Mouse (Mus musculus) midbrain, embryonic 16.5 days (tissue): ENCODE data around the gene Ptpre. TPM values are rescaled to one million over a fixed set of nuclear protein-coding genes. Genes with fewer than 3 reads are reported as not detected.
"Not testable (repeated sequence)": the region's sequence is repeated elsewhere in the genome, so short reads cannot be mapped to it uniquely, and the experiment has no call there.

Experiments used
- ATAC-seq: fragments of 200-750 bp; cut with Nextera tagmentation; 2 replicates; pipeline ENCODE4 v1.8.0; 2017; ENCODE audit warnings: moderate TSS enrichment
- H3K27ac ChIP-seq: fragments of 300-500 bp; sonication (generic); 2 replicates; pipeline ENCODE4 v1.5.1; 2014; ENCODE audit warnings: mild to moderate bottlenecking, low read length, mixed read lengths
- H3K27me3 ChIP-seq: fragments of 300-500 bp; sonication (generic); 2 replicates; pipeline ENCODE4 v1.6.1; 2014; ENCODE audit warnings: low read depth, low read length, mixed read lengths; ENCODE audit not compliant: control insufficient read depth, insufficient read depth
- H3K36me3 ChIP-seq: fragments of 300-500 bp; sonication (generic); 2 replicates; pipeline ENCODE4 v1.6.1; 2014; ENCODE audit warnings: mild to moderate bottlenecking, low read length, moderate library complexity, mixed read lengths; ENCODE audit not compliant: control insufficient read depth, insufficient read depth
- H3K4me1 ChIP-seq: fragments of 300-500 bp; sonication (generic); 2 replicates; pipeline ENCODE4 v1.6.1; 2014; ENCODE audit warnings: mild to moderate bottlenecking, low read length, mixed read lengths; ENCODE audit not compliant: control insufficient read depth, insufficient read depth
- H3K4me2 ChIP-seq: fragments of 300-500 bp; sonication (generic); 2 replicates; pipeline ENCODE4 v1.6.1; 2014; ENCODE audit warnings: mild to moderate bottlenecking, low read length, mixed read lengths
- H3K4me3 ChIP-seq: fragments of 300-500 bp; sonication (generic); 2 replicates; pipeline ENCODE4 v1.5.1; 2014; ENCODE audit warnings: low read depth, mild to moderate bottlenecking, low read length, moderate library complexity, mixed read lengths
- H3K9ac ChIP-seq: fragments of 300-500 bp; sonication (generic); 2 replicates; pipeline ENCODE4 v1.6.1; 2014; ENCODE audit warnings: low read depth, low read length, mixed read lengths
- H3K9me3 ChIP-seq: fragments of 300-500 bp; sonication (generic); replicated peaks from 2 replicates; pipeline ENCODE4 v1.6.1; 2014; ENCODE audit warnings: mild to moderate bottlenecking, low read length, mixed read lengths; ENCODE audit not compliant: control insufficient read depth, poor library complexity, severe bottlenecking
- WGBS: fragments of 180-500 bp; shearing (Covaris S2); extraction: QIAGEN DNeasy Blood & Tissue Kit; methylation state at CpG from one replicate; pipeline ENCODE4 v1.1.7; 2014; 5-methylcytosine and 5-hydroxymethylcytosine counted together
- polyA plus RNA-seq: library from polyadenylated mRNA; unstranded; fragments of >200 nt; fragmentation: Nextera tagmentation; extraction: Ambion mirVana; gene quantifications from 2 replicates; pipeline ENCODE4 v1.2.1, GENCODE M21; 2015

The Ptpre gene
- polyA plus RNA-seq, 1 experiment from 2014 or later = 7.6 TPM

DNA sequence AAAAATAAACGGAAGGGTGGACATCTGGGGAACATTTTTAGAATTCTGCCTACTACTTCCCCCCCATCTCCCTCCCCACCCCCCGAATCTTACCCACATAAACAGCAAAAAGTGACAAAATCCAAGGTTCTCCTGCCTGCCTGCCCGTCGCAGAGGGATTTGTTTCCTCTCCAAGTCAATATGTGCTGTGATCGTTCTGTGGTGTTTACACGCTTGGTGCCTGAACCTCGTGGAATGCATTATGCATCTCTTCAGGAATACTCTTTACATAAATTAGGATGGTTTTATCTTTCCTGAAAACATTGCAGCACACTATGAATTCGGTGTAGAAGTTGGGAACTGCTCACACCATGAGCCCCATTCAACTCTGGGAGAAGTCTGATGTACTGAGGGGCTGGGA, 26.7 kb downstream of the Ptpre start:
- no peaks in the 10 kb centered on the region for H3K9me3 ChIP-seq

DNA sequence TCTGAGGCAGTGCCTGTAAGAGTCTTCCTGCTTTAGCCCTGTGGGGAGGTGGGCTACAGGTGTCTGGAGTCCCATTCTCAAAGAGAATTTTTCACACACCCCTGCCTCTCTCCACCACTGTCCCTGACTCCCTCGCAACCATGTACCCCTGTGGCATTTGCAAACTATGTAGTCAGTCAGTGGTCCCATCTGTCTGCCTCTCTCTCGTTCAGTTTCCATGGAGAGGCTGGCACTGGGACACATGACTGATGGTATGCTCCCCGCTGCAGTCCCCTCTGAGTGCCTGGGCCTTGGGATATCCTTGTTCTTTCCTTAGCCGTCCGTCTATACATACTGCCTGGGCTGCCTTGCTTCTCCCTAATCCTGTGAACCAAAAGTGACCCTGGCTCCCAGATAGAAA, 28.7 kb downstream of the Ptpre start:
- H3K9me3 ChIP-seq = no peaks in the 10 kb centered on the region
- H3K27ac ChIP-seq = no peak overlapping the region
- no peak for ATAC-seq
- H3K27me3 ChIP-seq = no peaks in the 10 kb centered on the region
- H3K9ac ChIP-seq = no peak overlapping the region
- no peak overlapping the region for H3K4me3 ChIP-seq
- no peaks in the 10 kb centered on the region for H3K36me3 ChIP-seq
- no peak overlapping the region for H3K4me2 ChIP-seq
- 77% methylated on average over 5 of the region's 5 CpGs for WGBS
- H3K4me1 ChIP-seq = peaks cover 5% of the 10 kb centered on the region; the same call in 1 of the 2 replicates

More for the DNA sequence above, 26.7 kb downstream of the Ptpre start:
- Histone ChIP-seq H3K27me3 (no peaks in the 10 kb centered on the region), H3K27ac (no peak overlapping the region), H3K4me3 (no peak overlapping the region), H3K4me2 (no peak overlapping the region), H3K9ac (no peak overlapping the region), H3K36me3 (no peaks in the 10 kb centered on the region), H3K4me1 (peaks cover 5% of the 10 kb centered on the region; the same call in 1 of the 2 replicates)
- no peak for ATAC-seq
- 55% methylated on average over 8 of the region's 8 CpGs for WGBS

DNA sequence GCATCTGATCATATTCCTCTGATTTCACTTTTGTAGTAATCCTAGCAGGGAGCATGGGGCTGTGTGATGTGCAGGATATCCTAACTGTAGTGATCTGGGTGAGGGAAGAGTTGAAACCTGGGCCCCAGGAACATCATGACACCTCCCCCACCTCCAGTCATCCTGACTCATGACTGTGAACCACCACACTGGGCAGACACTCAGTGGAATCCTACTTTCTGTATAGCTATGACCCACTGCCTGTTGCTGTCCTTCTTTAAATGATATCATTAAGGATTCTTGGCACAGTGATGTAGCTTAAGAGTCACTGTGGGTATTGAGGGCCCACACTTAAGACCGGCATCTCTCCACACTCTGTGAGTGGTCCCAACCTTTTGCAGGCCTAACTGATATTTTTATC, 30.3 kb downstream of the Ptpre start:
- Histone ChIP-seq H3K27me3 (no peaks in the 10 kb centered on the region), H3K9ac (no peak overlapping the region), H3K27ac (no peak overlapping the region), H3K9me3 (no peaks in the 10 kb centered on the region), H3K4me3 (no peak overlapping the region), H3K4me2 (no peak overlapping the region), H3K4me1 (peaks cover 13% of the 10 kb centered on the region), H3K36me3 (no peaks in the 10 kb centered on the region)
- 74% methylated on average over 1 of the region's 1 CpGs for WGBS
- ATAC-seq = no peak

DNA sequence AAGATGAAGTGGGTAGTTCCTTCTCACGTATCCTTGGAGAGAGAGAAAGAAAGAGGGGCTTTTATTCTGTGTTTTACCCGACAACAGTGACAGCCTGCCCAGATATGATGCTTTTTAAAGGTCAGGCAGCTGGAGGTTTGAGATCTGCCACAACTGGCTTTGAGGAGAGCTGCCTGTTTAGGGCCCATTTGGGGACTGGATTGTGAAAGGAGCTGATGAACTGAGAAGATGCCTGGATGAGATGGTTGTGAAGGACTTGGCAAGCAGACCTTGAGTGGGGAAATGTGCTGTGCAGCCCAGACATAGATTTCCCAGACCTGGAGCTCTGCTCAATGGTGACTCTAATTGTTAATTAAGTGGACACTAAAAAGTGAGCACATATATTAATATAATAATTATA, 31.3 kb downstream of the Ptpre start:
- no peaks in the 10 kb centered on the region for H3K27me3 ChIP-seq
- no peak overlapping the region for H3K4me2 ChIP-seq
- no peak overlapping the region for H3K4me3 ChIP-seq
- WGBS = 61% methylated on average over 2 of the region's 2 CpGs
- no peak overlapping the region for H3K9ac ChIP-seq
- H3K9me3 ChIP-seq = no peaks in the 10 kb centered on the region
- no peak overlapping the region for H3K27ac ChIP-seq
- H3K36me3 ChIP-seq = no peaks in the 10 kb centered on the region
- no peak for ATAC-seq
- H3K4me1 ChIP-seq = peaks cover 13% of the 10 kb centered on the region

DNA sequence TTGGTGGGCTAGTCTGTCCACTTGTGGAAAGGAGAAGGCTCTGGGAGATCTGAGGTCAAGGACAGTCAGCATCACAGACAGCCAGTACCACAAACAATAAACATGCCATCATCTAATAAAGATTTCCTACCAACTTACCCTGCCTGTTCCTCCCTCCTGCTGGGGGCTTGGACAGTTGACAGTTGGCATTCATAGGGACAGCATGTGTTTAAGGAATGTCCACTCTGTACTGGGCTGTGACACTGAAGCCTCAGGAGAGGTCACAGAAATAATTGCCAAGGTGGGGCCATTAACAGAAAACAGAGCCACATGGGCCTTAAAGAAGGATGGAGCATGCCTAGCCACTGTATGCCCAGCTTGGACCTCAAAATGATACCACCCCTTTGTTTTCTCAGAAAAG, 34.1 kb downstream of the Ptpre start:
- no peak for ATAC-seq
- no peak overlapping the region for H3K27ac ChIP-seq
- H3K9ac ChIP-seq = no peak overlapping the region
- H3K4me1 ChIP-seq = peaks cover 13% of the 10 kb centered on the region
- H3K27me3 ChIP-seq = no peaks in the 10 kb centered on the region
- no peak overlapping the region for H3K4me3 ChIP-seq
- H3K4me2 ChIP-seq = no peak overlapping the region
- H3K9me3 ChIP-seq = no peaks in the 10 kb centered on the region
- H3K36me3 ChIP-seq = no peaks in the 10 kb centered on the region

DNA sequence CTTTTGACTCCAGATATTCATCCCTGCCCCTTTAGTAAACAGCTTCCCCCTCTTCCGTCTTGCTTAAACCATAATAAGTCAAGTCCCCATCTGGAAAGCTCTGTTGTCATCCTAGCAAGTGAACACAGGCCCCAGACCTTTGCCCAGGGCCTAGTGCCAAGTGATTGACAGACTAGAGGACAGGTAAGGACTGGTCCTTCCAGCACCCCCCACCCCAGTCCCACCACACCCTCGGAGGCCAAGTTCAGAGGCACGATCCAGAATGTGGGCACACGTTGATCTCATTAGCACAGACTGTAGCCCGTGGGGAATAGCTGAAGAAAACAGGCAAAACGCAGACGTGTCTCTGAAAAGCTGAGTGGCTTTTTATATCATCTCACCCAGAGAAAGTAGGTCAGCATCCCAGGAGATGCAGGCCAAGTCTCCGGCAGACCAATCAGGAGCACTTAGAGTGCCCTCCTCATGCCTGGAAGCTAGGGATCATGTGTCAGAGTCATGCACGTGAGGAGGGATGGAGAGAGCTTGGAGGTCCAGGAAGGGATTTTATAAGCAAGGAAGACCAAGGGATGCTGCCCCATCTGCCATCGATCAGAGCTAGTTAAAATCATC, 34.8 kb downstream of the Ptpre start:
- no peak overlapping the region for H3K4me2 ChIP-seq
- H3K9me3 ChIP-seq = no peaks in the 10 kb centered on the region
- H3K4me3 ChIP-seq = no peak overlapping the region
- H3K9ac ChIP-seq = no peak overlapping the region
- H3K27me3 ChIP-seq = no peaks in the 10 kb centered on the region
- no peaks in the 10 kb centered on the region for H3K36me3 ChIP-seq
- WGBS = 49% methylated on average over 10 of the region's 10 CpGs
- peak overlapping the region; percentile 65; the same call in 1 of the 2 replicates for H3K27ac ChIP-seq
- peaks cover 13% of the 10 kb centered on the region for H3K4me1 ChIP-seq
- ATAC-seq = peak; percentile 67; the same call in 1 of the 2 replicates

DNA sequence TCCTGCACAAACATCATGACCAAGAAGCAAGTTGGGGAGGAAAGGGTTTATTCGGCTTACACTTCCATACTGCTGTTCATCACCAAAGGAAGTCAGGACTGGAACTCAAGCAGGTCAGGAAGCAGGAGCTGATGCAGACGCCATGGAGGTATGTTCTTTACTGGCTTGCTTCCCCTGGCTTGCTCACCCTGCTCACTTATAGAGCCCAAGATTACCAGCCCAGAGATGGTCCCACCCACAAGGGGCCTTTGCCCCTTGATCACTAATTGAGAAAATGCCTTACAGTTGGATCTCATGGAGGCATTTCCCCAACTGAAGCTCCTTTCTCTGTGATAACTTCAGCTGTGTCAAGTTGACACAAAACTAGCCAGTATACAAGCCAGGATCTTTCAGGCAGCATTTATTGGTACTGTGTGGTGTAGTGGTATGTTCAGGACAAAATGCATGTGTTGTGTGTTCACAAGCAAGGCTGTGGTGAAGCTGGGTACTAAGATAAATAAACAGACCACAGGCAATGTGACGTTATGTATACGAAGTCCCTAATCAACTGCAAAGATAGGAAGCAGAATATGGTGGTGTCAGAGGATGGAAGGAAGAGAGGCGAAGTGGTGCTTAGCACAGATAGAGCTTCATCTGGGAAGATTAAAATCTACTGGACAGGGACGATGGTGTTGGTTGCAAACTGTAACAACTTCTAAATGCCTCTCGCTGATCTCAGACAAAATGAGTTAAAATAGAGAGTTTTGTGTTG, 38.2 kb downstream of the Ptpre start:
- H3K9me3 ChIP-seq, H3K4me1 ChIP-seq, H3K27ac ChIP-seq, H3K4me2 ChIP-seq, H3K36me3 ChIP-seq, H3K4me3 ChIP-seq, H3K27me3 ChIP-seq, ATAC-seq, H3K9ac ChIP-seq: not testable (repeated sequence)
- 92% methylated on average over 7 of the region's 7 CpGs for WGBS

DNA sequence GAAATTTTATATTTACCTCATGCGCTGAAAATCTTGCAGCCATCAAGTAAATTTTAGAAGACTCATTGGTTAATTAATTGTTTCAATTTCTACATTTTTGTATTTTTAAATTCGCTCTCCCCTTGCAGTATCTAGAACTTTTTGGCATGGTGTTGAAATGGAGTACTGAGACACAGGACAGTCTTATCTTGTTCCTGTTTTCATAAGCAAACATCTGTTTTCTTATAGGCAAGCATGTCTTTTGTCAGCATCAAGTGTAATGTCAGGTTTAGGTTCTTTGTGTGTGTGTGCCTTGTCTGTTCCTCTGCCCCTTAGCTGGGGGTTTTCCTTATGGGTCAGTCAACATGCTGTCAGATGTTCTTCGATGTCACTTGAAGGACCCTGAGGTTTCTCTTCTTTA, 39.0 kb downstream of the Ptpre start:
- no peaks in the 10 kb centered on the region for H3K9me3 ChIP-seq

DNA sequence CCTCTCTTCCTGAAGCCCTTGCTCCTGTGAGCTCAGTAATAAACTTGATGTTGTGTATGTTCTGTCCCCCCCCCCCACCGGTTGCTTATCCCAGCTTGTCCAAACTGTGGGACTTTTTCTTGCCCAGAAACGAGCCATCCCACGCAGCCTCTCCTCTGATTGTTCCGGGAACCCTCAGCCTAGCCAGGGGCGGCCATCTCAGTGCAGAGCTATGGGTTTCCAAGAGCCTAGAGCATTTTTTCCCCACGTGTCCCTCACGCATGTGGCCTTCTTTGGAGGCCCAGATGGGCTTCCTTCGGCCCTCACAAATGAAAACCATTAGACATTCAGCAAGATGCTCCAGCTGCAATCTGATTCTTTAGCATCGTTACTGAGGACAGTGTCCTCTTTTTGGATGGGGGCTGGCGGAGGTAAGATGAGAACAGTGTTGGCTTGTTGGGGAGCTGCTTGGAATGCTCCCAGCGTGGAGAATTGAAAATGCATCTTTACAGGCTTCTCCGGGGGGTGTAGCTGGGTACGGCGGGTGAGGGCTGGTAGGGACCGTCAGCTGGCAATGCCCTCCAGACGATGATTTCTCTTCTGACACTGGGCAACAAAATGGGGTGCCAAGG, 41.5 kb downstream of the Ptpre start:
- Histone ChIP-seq H3K9me3 (no peaks in the 10 kb centered on the region), H3K4me3 (no peak overlapping the region), H3K27ac (no peak overlapping the region), H3K36me3 (no peaks in the 10 kb centered on the region), H3K27me3 (no peaks in the 10 kb centered on the region), H3K9ac (no peak overlapping the region), H3K4me2 (no peak overlapping the region), H3K4me1 (peaks cover 4% of the 10 kb centered on the region)
- 86% methylated on average over 16 of the region's 16 CpGs for WGBS
- no peak for ATAC-seq

More for the DNA sequence above, 39.0 kb downstream of the Ptpre start:
- H3K4me3 ChIP-seq = no peak overlapping the region
- no peak for ATAC-seq
- WGBS = 87% methylated on average over 3 of the region's 3 CpGs
- H3K36me3 ChIP-seq = no peaks in the 10 kb centered on the region
- H3K27me3 ChIP-seq = no peaks in the 10 kb centered on the region
- H3K4me2 ChIP-seq = no peak overlapping the region
- H3K4me1 ChIP-seq = peaks cover 9% of the 10 kb centered on the region
- no peak overlapping the region for H3K27ac ChIP-seq
- H3K9ac ChIP-seq = no peak overlapping the region
